Comparison of ENCODE assay signal across 10 mouse cellular contexts in genomic region chr15:78956351-78956750, GRCm38 (mm10). TPM values are rescaled to one million over a fixed set of nuclear protein-coding genes. Genes with fewer than 3 reads are reported as not detected.
A peak's percentile ranks its signal among the peaks of the same experiment; 100 is the strongest.
DNase-seq lines count a peak whose midpoint lies in the region; ATAC-seq and TF ChIP-seq lines count a peak whose summit lies in the region.
"Had no signal": no experiment of that assay in that cellular context is flagged by ENCODE, and none has a peak within 500 bp of the region (broad histone marks: within the 10 kb centered on the region; RNA-seq: fewer than 3 reads in every experiment).

No protein-coding gene starts in this region.

- H3K4me1 ChIP-seq in intestine, postnatal 0 days (replicated peaks; ENCODE audit: control insufficient read depth, insufficient read depth, low read length) = no peaks in the 10 kb centered on the region
- H3K4me1 ChIP-seq in intestine, embryonic 15.5 days (replicated peaks) = 0 out of 2 replicates have a peak, but pooled peaks cover 12% of the 10 kb centered on the region
- peaks cover 3 to 11% of the 10 kb centered on the region in 2 experiments; a peak in 2 of 4 replicates for H3K4me1 ChIP-seq in ES-E14 (ENCODE audit: control insufficient read depth in 2 of 2, insufficient read depth in 2 of 2, low read length in 2 of 2, poor library complexity in 1 of 2)
- no peaks in the 10 kb centered on the region for H3K4me1 ChIP-seq in thymus, adult 2 months (replicated peaks; ENCODE audit: control insufficient read depth, insufficient read depth, low read length)
- H3K4me1 ChIP-seq: hindbrain, embryonic 13.5 days had no signal

- DNase-seq in A20 (ENCODE audit: low read depth, low spot score) = peak; percentile 44
- peak; percentile 33 for DNase-seq in ES-E14 (ENCODE audit: low read depth, low spot score)
- peak; percentile 70 for DNase-seq in induced T-regulatory cell, adult 2 months (ENCODE audit: low read depth)
- no peak for DNase-seq in ovary, postnatal 14 days (ENCODE audit: low spot score)
- no peak for DNase-seq in heart, postnatal 25 days (ENCODE audit: low spot score)
- DNase-seq in thymus, adult 2 months = no peak

- H3K36me3 ChIP-seq in intestine, postnatal 0 days (ENCODE audit: control insufficient read depth, insufficient read depth) = no peaks in the 10 kb centered on the region
- no peaks in the 10 kb centered on the region for H3K36me3 ChIP-seq in intestine, embryonic 15.5 days
- no peaks in the 10 kb centered on the region for H3K36me3 ChIP-seq in ES-E14 (ENCODE audit: control insufficient read depth, insufficient read depth, low read length, poor library complexity, severe bottlenecking)
- no peaks in the 10 kb centered on the region for H3K36me3 ChIP-seq in thymus, adult 2 months (ENCODE audit: control insufficient read depth, insufficient read depth, low read length)

- ATAC-seq in intestine, postnatal 0 days = no peak
- no peak for ATAC-seq in intestine, embryonic 15.5 days

- WGBS in intestine, postnatal 0 days = 79% methylated on average over 4 of the region's 4 CpGs
- WGBS in intestine, embryonic 15.5 days = 73% methylated on average over 4 of the region's 4 CpGs
- 93% methylated on average over 4 of the region's 4 CpGs for WGBS in thymus, adult 2 months

- no peak overlapping the region for H3K9ac ChIP-seq in intestine, postnatal 0 days (ENCODE audit: low read depth, low read length)
- no peak overlapping the region for H3K9ac ChIP-seq in intestine, embryonic 15.5 days
- no peak overlapping the region for H3K9ac ChIP-seq in ES-E14 (ENCODE audit: insufficient read depth, low read depth, low read length, poor library complexity, severe bottlenecking)
- H3K9ac ChIP-seq: hindbrain, embryonic 13.5 days; limb, embryonic 15.5 days had no signal

- H3K4me3 ChIP-seq in intestine, postnatal 0 days (ENCODE audit: low read depth, low read length) = no peak overlapping the region
- H3K4me3 ChIP-seq in intestine, embryonic 15.5 days (replicated peaks) = no peak overlapping the region
- H3K4me3 ChIP-seq in ES-E14 (ENCODE audit: insufficient read depth in 1 of 2, low read depth in 1 of 2, low read length in 2 of 2, poor library complexity in 1 of 2, severe bottlenecking in 1 of 2) = no peak overlapping the region
- H3K4me3 ChIP-seq in thymus, adult 2 months (ENCODE audit: control insufficient read depth, insufficient read depth, low read length) = no peak overlapping the region
- H3K4me3 ChIP-seq: hindbrain, embryonic 13.5 days; limb, embryonic 15.5 days had no signal

- in situ Hi-C loops in ES-E14 (cut with MboI; ENCODE audit: low sequenced_read_pairs in 2 of 2, unreplicated experiment in 2 of 2) = no loop called here

- no peak for TF ChIP-seq POLR2A in thymus, adult 2 months (IDR thresholded peaks at IDR 0.05; ENCODE audit: control insufficient read depth, extremely low read depth, insufficient read depth, low read length, poor library complexity)

- no peak overlapping the region for H3K4me2 ChIP-seq in intestine, postnatal 0 days (replicated peaks; ENCODE audit: low read depth)
- H3K4me2 ChIP-seq in intestine, embryonic 15.5 days (replicated peaks) = no peak overlapping the region
- H3K4me2 ChIP-seq: hindbrain, embryonic 13.5 days had no signal

- H3K27ac ChIP-seq in intestine, postnatal 0 days (ENCODE audit: low read depth, low read length) = no peak overlapping the region
- no peak overlapping the region for H3K27ac ChIP-seq in intestine, embryonic 15.5 days
- H3K27ac ChIP-seq in ES-E14 (ENCODE audit: insufficient read depth, low read depth, low read length, poor library complexity, severe bottlenecking) = no peak overlapping the region
- no peak overlapping the region for H3K27ac ChIP-seq in thymus, adult 2 months (ENCODE audit: control insufficient read depth, insufficient read depth, low read length)
- H3K27ac ChIP-seq: hindbrain, embryonic 13.5 days had no signal

- no peaks in the 10 kb centered on the region for H3K27me3 ChIP-seq in intestine, postnatal 0 days (replicated peaks; ENCODE audit: control insufficient read depth, insufficient read depth, low read length)
- no peaks in the 10 kb centered on the region for H3K27me3 ChIP-seq in intestine, embryonic 15.5 days (replicated peaks)
- H3K27me3 ChIP-seq in thymus, adult 2 months (ENCODE audit: control insufficient read depth, insufficient read depth, low read length) = no peaks in the 10 kb centered on the region
- H3K27me3 ChIP-seq: hindbrain, embryonic 13.5 days; limb, embryonic 15.5 days had no signal

- peak; percentile 68 for TF ChIP-seq CTCF in intestine, postnatal 0 days (IDR thresholded peaks at IDR 0.05; ENCODE audit: low read depth)
- TF ChIP-seq CTCF in thymus, adult 2 months (IDR thresholded peaks at IDR 0.05; ENCODE audit: borderline replicate concordance, control insufficient read depth, extremely low read depth, insufficient read depth, low read length, poor library complexity) = no peak

- H3K9me3 ChIP-seq in intestine, postnatal 0 days (ENCODE audit: control insufficient read depth) = no peaks in the 10 kb centered on the region
- no peaks in the 10 kb centered on the region for H3K9me3 ChIP-seq in intestine, embryonic 15.5 days
- no peaks in the 10 kb centered on the region for H3K9me3 ChIP-seq in ES-E14 (ENCODE audit: control insufficient read depth, insufficient read depth, low read depth, low read length)
- H3K9me3 ChIP-seq: hindbrain, embryonic 13.5 days; limb, embryonic 15.5 days had no signal

- intact Hi-C loops in heart, postnatal 25 days (cut with DNase I) = no loop called here

TF ChIP-seq in ES-E14, 5 proteins besides CTCF, POLR2A, EP300 and RAD21:
- TF ChIP-seq MAFK (IDR thresholded peaks at IDR 0.05; ENCODE audit: insufficient read depth, low read depth, low read length) (peak; percentile 60; the same call in 1 of the 2 replicates), CHD2 (IDR thresholded peaks at IDR 0.05; ENCODE audit: low read depth, low read length) (no peak)

RNA-seq across cellular contexts. Expression of gene Triobp, which starts 8.8 kb away (rescaled TPM):
- 35.2 and 39.4 TPM in 2 replicates for polyA plus RNA-seq in intestine, postnatal 0 days (2015; fragmentation: Nextera tagmentation; extraction: Ambion mirVana)
- polyA plus RNA-seq in intestine, embryonic 15.5 days (2015; fragmentation: Nextera tagmentation; extraction: Ambion mirVana) = 51.5 and 53.1 TPM in 2 replicates
- total RNA-seq in ES-E14 (2012; rRNA removed) = 30.6 and 33.8 TPM in 2 replicates
- total RNA-seq in heart, postnatal 25 days (2021) = 10 to 100 TPM; 36.0 to 39.8 TPM
- 52.2 and 70.7 TPM in 2 replicates for polyA plus RNA-seq in thymus, adult 2 months (2012; rRNA removed)

RNA-seq across cellular contexts. Expression of gene Nol12, which starts 21.6 kb away (rescaled TPM):
- 24.8 and 26.0 TPM in 2 replicates for polyA plus RNA-seq in intestine, postnatal 0 days (2015; fragmentation: Nextera tagmentation; extraction: Ambion mirVana)
- polyA plus RNA-seq in intestine, embryonic 15.5 days (2015; fragmentation: Nextera tagmentation; extraction: Ambion mirVana) = 41.4 and 42.3 TPM in 2 replicates
- 26.1 and 26.6 TPM in 2 replicates for total RNA-seq in ES-E14 (2012; rRNA removed)
- total RNA-seq in heart, postnatal 25 days (2021) = 10 to 100 TPM; 15.6 to 16.9 TPM
- 26.8 and 27.9 TPM in 2 replicates for polyA plus RNA-seq in thymus, adult 2 months (2012; rRNA removed)

RNA-seq across cellular contexts. Expression of gene Lgals1, which starts 29.8 kb away (rescaled TPM):
- 725 and 759 TPM in 2 replicates for polyA plus RNA-seq in intestine, postnatal 0 days (2015; fragmentation: Nextera tagmentation; extraction: Ambion mirVana)
- polyA plus RNA-seq in intestine, embryonic 15.5 days (2015; fragmentation: Nextera tagmentation; extraction: Ambion mirVana) = 996 and 1,059 TPM in 2 replicates
- 541 and 1,081 TPM in 2 replicates for total RNA-seq in ES-E14 (2012; rRNA removed)
- total RNA-seq in heart, postnatal 25 days (2021) = 100 to 1,000 TPM; 188 to 192 TPM
- polyA plus RNA-seq in thymus, adult 2 months (2012; rRNA removed) = 359 and 428 TPM in 2 replicates

RNA-seq across cellular contexts. Expression of gene Pdxp, which starts 42.6 kb away (rescaled TPM):
- polyA plus RNA-seq in intestine, postnatal 0 days (2015; fragmentation: Nextera tagmentation; extraction: Ambion mirVana) = 3.3 and 4.2 TPM in 2 replicates
- 11.0 TPM in 2 replicates for polyA plus RNA-seq in intestine, embryonic 15.5 days (2015; fragmentation: Nextera tagmentation; extraction: Ambion mirVana)
- total RNA-seq in ES-E14 (2012; rRNA removed) = 15.8 and 19.7 TPM in 2 replicates
- total RNA-seq in heart, postnatal 25 days (2021) = 1 to 10 TPM in 1 of 2 experiments, under 1 TPM in 1; 0.75 to 1.4 TPM
- 72.0 and 94.8 TPM in 2 replicates for polyA plus RNA-seq in thymus, adult 2 months (2012; rRNA removed)

RNA-seq across cellular contexts. Expression of gene Sh3bp1, which starts 56.8 kb away (rescaled TPM):
- polyA plus RNA-seq in intestine, postnatal 0 days (2015; fragmentation: Nextera tagmentation; extraction: Ambion mirVana) = 7.2 and 7.6 TPM in 2 replicates
- 21.6 and 26.8 TPM in 2 replicates for polyA plus RNA-seq in intestine, embryonic 15.5 days (2015; fragmentation: Nextera tagmentation; extraction: Ambion mirVana)
- total RNA-seq in ES-E14 (2012; rRNA removed) = 10.5 and 17.3 TPM in 2 replicates
- total RNA-seq in heart, postnatal 25 days (2021) = 1 to 10 TPM; 4.1 to 4.8 TPM
- polyA plus RNA-seq in thymus, adult 2 months (2012; rRNA removed) = 371 and 412 TPM in 2 replicates

Comparison
In these comparisons a context has a peak if more than half of its experiments do, and no peak if none do; other contexts are left out.
1. DNase-seq: peak in A20 (single experiment), ES-E14 (single experiment) and induced T-regulatory cell, adult 2 months (single experiment); none in ovary, postnatal 14 days (single experiment), heart, postnatal 25 days (single experiment) and thymus, adult 2 months (single experiment).